Mouse (Mus musculus): ENCODE results near the gene Sertad2. TPM values are rescaled to one million over a fixed set of nuclear protein-coding genes. Genes with fewer than 3 reads are reported as not detected.

Sertad2 gene
- polyA plus RNA-seq, 1 experiment from 2014 or later: 40.5 TPM

DNA sequence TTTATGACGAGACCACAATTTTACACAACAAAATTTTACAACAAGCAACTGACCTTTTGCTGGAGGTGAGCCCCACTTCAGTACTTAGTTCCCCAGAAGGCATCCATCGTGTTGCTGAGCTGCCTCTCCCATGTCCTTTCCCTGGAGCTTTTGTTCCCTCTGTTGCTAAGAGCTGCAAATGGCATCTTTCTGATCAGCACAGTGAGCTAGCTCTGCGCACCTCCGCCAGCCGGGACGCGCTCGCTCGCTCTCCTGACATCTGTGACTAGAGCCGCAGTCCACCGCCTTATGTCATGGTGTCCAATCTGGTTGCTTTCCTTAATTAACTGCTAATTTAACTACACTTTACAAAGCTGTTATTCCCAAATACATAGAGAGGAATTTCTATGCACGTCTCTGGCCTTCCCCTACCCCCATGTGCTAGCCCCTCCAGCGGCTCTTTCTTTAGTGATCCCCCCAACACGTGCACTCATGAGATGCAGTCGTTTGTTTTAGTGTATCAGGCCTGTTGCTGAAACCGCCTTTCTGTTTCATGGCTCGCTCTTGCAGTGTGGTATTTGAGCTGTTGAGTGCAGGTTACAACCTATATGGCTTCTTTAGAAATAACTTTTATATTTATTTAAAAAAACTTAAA lies 107.1 kb downstream of the Sertad2 start:
- Histone ChIP-seq H3K4me2 (no peak overlapping the region), H3K36me3 (peaks cover 22% of the 10 kb centered on the region), H3K9me3 (no peaks in the 10 kb centered on the region), H3K4me1 (peaks cover 71% of the 10 kb centered on the region), H3K9ac (no peak overlapping the region), H3K27me3 (no peaks in the 10 kb centered on the region), H3K27ac (no peak overlapping the region), H3K4me3 (no peak overlapping the region)
- no peak for ATAC-seq (ENCODE audit: insufficient number of reproducible peaks, insufficient read depth, low FRiP score, low TSS enrichment, low read depth)
- WGBS: 77% methylated on average over 17 of the region's 17 CpGs

DNA sequence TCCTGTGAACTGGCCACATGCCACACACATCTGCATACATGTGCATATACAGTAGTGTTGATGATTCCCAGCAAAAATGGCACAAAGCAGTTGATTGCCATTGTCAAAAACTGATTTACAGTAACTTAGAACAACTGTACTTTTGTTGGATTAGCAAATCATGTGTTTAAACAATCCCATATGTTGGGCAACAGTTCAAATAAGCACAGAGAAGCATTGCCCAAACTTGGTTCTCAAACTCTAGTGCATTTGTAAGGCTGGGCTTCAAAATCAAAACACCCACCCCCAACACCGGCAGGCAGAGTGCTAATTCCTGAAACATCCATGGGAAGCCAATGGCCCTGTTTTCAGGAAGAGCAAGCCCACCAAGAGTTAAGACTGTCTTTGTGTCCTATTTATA lies 108.1 kb downstream of the Sertad2 start:
- Histone ChIP-seq H3K9me3 (no peaks in the 10 kb centered on the region), H3K4me1 (peaks cover 72% of the 10 kb centered on the region), H3K9ac (no peak overlapping the region), H3K4me2 (peak overlapping the region; percentile 20; the same call in 1 of the 2 replicates), H3K27me3 (no peaks in the 10 kb centered on the region), H3K4me3 (no peak overlapping the region), H3K27ac (peak overlapping the region; percentile 76), H3K36me3 (peaks cover 22% of the 10 kb centered on the region)
- no peak for ATAC-seq (ENCODE audit: insufficient number of reproducible peaks, insufficient read depth, low FRiP score, low TSS enrichment, low read depth)
- 35% methylated on average over 1 of the region's 1 CpGs for WGBS

DNA sequence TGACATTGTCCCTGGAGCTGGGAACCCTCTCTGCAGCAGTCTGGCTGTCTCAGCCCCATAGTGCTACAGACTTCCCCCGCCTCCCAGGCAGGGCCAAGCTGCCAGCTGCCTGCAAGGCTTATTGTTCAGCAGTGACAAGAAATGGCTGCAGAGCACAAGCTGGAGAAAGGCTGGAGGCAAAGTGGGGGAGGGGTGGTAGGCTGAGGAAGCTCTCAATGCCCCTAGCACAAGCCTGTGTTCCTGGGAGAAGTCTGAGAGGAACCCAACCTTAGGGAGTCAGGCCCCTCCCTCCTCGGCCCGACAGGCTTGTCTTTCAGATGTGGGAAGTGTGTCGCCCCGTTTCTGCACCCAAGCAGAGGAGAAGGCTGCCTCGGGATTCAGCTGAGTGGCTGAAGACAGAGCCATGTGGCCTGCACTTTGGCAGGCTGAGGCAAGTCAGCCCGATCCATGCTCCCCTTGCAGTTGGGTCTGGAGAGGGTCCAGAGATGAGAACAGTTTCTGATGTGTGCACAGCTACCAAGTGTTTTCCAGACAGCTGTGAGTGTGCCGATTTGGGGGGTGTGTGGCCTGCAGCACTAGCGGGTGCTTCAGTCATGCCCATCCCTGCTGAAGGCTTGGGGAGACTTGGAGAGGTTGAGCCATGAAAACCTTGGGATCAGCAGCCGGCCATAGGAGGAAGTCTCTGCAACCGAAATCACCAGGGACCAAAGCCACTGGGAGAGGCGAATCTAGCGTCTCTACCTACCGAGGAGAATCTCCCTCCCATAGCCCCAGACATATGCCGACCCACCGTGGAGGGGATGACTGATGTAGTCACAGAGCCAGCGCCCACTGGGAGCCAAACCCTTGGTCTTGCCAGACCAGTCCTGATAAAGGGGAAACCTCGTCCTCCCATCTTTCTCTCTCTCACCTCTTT lies 113.0 kb downstream of the Sertad2 start:
- Histone ChIP-seq H3K9ac (peak overlapping the region; percentile 59), H3K4me3 (peak overlapping the region; percentile 24), H3K36me3 (peaks cover 4% of the 10 kb centered on the region; the same call in 1 of the 2 replicates), H3K4me1 (peaks cover 56% of the 10 kb centered on the region), H3K27me3 (no peaks in the 10 kb centered on the region), H3K9me3 (no peaks in the 10 kb centered on the region), H3K27ac (peak overlapping the region; percentile 55), H3K4me2 (peak overlapping the region; percentile 42)
- peak; percentile 57 for ATAC-seq (ENCODE audit: insufficient number of reproducible peaks, insufficient read depth, low FRiP score, low TSS enrichment, low read depth)
- 12% methylated on average over 18 of the region's 18 CpGs for WGBS

DNA sequence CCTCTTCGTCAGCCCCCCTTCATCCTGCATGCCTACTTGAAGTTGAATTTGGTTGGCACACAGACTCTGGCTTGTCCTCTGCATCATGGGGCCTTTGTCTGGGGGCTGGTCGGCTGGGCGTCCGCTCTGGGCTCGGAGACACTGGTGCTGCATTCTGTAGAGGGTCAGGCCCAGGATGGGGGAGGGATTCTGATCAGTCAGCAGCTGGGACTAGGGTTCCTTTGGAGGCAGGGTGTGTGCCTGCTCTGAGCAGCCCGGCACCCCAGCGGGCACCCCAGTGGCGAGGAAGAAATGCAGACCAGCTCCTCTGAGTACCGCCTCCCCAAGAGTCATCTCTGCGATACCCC lies 113.6 kb downstream of the Sertad2 start:
- Histone ChIP-seq H3K4me2 (peak overlapping the region; percentile 42), H3K9ac (peak overlapping the region; percentile 59), H3K27me3 (no peaks in the 10 kb centered on the region), H3K36me3 (peaks cover 4% of the 10 kb centered on the region; the same call in 1 of the 2 replicates), H3K27ac (peak overlapping the region; percentile 55), H3K4me1 (peaks cover 50% of the 10 kb centered on the region), H3K9me3 (no peaks in the 10 kb centered on the region), H3K4me3 (peak overlapping the region; percentile 24)
- no peak; the same call in 1 of the 2 replicates for ATAC-seq (ENCODE audit: insufficient number of reproducible peaks, insufficient read depth, low FRiP score, low TSS enrichment, low read depth)
- WGBS: 14% methylated on average over 10 of the region's 10 CpGs

DNA sequence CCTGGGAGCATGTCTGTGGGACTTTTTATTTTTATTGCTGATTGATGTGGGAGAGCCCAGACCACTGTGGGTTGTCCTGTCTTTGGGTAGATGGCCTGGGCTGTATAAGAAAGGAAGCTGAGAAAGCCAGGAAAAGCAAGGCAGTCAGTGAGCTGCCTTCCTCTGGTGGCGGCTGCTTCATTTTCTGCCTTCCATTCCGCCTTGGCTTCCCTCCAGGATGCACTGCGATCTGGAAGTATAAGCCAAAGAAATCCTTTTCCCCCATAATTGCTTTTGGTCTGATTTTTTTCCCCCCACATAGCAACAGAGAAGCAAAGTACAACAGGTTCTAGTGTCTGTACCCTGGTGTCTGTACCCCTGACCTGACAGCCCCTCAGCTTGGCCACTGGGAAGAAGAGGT lies 116.0 kb downstream of the Sertad2 start:
- no peak overlapping the region for H3K9ac ChIP-seq
- H3K4me1 ChIP-seq: peaks cover 43% of the 10 kb centered on the region
- no peak overlapping the region for H3K4me3 ChIP-seq
- no peaks in the 10 kb centered on the region for H3K36me3 ChIP-seq
- no peaks in the 10 kb centered on the region for H3K27me3 ChIP-seq
- H3K9me3 ChIP-seq: no peaks in the 10 kb centered on the region
- H3K27ac ChIP-seq: peak overlapping the region; percentile 40; the same call in 1 of the 2 replicates
- no peak overlapping the region for H3K4me2 ChIP-seq
- ATAC-seq (ENCODE audit: insufficient number of reproducible peaks, insufficient read depth, low FRiP score, low TSS enrichment, low read depth): no peak
- 51% methylated on average over 3 of the region's 3 CpGs for WGBS

DNA sequence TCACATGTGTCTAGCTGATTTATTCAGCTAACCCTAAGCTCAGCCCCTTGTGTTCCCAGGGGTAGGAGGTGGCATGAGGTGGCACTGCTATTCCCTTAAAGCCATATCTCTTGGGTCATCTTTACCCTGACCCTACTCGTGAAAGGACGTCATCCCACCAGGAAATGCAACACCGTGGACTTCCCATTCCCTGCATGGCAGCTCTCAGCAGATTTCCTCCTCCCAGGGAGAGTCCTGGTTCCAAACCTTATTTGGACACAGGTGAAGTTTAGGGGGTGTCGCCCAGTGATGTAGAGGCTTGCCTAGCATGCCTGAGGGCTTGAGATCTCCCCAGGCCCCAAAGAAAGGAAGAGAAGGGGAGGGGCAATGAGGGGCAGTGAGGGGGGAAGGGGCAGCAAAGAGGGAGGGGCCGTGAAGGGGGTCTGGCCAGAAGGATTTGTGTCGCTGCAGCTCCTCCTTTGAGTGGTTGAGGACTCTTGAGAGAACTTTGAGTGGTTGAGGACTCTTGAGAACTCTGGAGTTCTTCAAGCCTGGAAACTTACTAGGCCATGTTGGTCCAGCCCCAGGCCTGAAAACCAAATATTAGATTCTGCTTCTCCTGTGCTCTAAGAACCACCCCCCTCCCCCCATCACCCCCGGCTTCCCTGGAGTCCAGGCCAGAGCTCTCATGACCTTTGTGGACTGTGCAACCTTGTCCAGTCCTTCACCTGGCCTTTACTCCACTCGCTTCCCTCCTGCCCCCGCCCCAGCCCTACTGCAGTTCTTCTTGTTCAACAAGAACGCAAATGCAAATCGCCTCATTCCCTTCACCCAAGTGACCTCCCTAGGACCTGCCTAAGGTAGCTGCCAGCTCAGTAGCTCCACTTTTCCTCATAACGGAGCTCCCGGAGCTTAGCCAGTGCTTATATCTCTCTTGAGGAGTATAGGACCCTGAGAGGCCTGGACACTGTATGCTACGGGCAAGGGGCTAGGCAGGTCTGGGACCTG lies 117.4 kb downstream of the Sertad2 start:
- Histone ChIP-seq H3K4me2 (no peak overlapping the region), H3K27me3 (no peaks in the 10 kb centered on the region), H3K27ac (no peak overlapping the region), H3K36me3 (no peaks in the 10 kb centered on the region), H3K4me1 (peaks cover 35% of the 10 kb centered on the region), H3K9me3 (no peaks in the 10 kb centered on the region), H3K9ac (no peak overlapping the region), H3K4me3 (no peak overlapping the region)
- no peak for ATAC-seq (ENCODE audit: insufficient number of reproducible peaks, insufficient read depth, low FRiP score, low TSS enrichment, low read depth)
- 76% methylated on average over 14 of the region's 14 CpGs for WGBS

DNA sequence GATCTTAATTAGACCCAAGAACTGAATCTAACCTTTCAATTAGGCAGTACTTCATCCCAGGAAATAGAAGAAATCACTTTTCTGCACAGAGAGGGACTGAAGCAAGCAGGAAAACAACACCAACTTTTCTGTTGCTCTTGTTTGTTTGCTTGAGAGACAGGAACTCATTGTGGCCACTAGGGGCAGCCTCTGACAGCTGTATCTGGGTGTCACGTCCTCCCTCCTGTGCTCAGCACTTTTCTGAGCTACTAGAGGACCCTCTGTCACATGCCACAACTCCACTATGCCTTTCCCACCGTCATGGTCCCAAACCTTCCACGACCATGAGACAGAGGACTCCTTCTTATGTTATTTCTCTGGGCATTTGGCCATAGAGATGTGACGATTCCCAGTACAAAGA lies 118.6 kb downstream of the Sertad2 start:
- Histone ChIP-seq H3K9me3 (no peaks in the 10 kb centered on the region), H3K27me3 (no peaks in the 10 kb centered on the region), H3K36me3 (no peaks in the 10 kb centered on the region), H3K27ac (no peak overlapping the region), H3K4me2 (no peak overlapping the region), H3K4me3 (no peak overlapping the region), H3K9ac (no peak overlapping the region), H3K4me1 (peaks cover 22% of the 10 kb centered on the region)
- WGBS: 40% methylated on average over 4 of the region's 4 CpGs
- no peak for ATAC-seq (ENCODE audit: insufficient number of reproducible peaks, insufficient read depth, low FRiP score, low TSS enrichment, low read depth)

DNA sequence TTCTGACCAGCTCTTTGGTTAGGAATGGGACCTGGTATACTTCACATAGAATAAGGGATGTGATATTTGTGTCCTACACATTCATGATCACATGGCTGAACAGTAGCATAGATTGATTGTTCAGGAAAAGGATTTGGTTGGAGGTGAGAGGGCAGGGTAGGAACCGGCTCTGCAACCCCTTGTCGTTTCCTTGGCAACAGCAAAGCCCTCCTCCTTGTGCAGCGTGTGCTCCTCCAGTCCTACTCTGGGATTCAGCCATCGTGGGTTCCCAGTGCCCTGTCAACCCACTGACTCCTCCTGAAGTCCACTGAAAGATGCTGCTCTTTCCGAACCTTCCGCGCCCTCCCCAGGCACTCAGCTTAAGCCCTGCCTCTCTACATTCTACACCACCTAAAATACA lies 119.8 kb downstream of the Sertad2 start:
- Histone ChIP-seq H3K9ac (no peak overlapping the region), H3K4me1 (peaks cover 13% of the 10 kb centered on the region; the same call in 1 of the 2 replicates), H3K36me3 (no peaks in the 10 kb centered on the region), H3K27me3 (no peaks in the 10 kb centered on the region), H3K4me3 (no peak overlapping the region), H3K4me2 (no peak overlapping the region), H3K27ac (no peak overlapping the region), H3K9me3 (no peaks in the 10 kb centered on the region)
- WGBS: 51% methylated on average over 7 of the region's 7 CpGs
- no peak for ATAC-seq (ENCODE audit: insufficient number of reproducible peaks, insufficient read depth, low FRiP score, low TSS enrichment, low read depth)

DNA sequence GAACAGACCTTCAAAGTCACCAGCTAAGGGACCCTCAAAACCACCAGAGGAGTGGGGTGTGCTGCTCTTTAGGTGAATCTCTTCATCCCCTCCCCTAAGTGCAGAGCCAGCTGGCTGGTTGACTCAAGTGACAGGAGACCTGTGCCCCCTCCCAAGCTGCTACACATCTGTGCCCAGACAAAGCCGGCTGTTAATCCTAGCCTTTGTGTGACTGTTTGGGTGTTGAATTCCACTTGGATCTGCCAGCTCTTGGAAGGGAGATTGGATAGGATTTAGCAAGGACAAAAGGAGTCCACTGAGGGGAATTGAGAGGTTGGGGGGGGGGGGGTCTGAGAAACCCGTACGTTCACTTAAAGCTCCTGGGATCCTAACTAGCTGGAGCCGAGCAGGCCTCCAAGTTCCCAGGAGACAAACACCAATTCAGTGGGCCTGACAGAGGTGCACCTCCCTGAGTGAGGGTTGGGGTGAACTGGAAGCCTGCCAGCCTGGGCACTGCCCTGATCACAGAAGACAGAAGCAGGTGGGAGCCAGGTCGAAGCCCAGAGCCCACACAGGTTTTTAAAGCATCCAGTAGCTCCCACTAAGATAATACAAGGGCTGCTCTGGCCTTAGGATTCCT lies 120.6 kb downstream of the Sertad2 start:
- H3K36me3 ChIP-seq: no peaks in the 10 kb centered on the region
- H3K27me3 ChIP-seq: no peaks in the 10 kb centered on the region
- H3K4me1 ChIP-seq: peaks cover 9% of the 10 kb centered on the region; the same call in 1 of the 2 replicates
- ATAC-seq (ENCODE audit: insufficient number of reproducible peaks, insufficient read depth, low FRiP score, low TSS enrichment, low read depth): no peak
- no peaks in the 10 kb centered on the region for H3K9me3 ChIP-seq
- no peak overlapping the region for H3K4me3 ChIP-seq
- H3K9ac ChIP-seq: no peak overlapping the region
- H3K4me2 ChIP-seq: no peak overlapping the region
- WGBS: 50% methylated on average over 5 of the region's 5 CpGs
- H3K27ac ChIP-seq: no peak overlapping the region

DNA sequence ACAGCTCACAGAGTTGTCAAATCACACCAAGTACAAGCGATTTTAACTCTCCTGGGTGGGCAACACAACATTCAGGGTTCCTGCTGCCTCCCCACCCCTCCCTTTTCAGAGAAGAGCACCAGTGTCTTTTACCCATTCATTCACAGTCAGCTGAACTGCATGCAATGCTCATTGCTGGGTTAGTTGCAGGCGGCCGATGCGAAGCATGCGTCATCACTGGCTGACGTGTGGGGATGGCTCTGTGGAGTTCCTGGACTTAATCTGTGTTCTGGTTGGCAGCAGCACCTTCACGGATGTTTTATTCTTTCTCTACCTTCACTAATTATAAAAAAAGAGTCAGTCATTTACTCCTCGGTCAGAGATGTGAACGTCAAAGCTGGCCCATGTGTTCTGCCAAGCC lies 121.8 kb downstream of the Sertad2 start:
- no peaks in the 10 kb centered on the region for H3K9me3 ChIP-seq
- H3K27ac ChIP-seq: no peak overlapping the region
- H3K36me3 ChIP-seq: no peaks in the 10 kb centered on the region
- peaks cover 3% of the 10 kb centered on the region; the same call in 1 of the 2 replicates for H3K4me1 ChIP-seq
- ATAC-seq (ENCODE audit: insufficient number of reproducible peaks, insufficient read depth, low FRiP score, low TSS enrichment, low read depth): no peak
- H3K27me3 ChIP-seq: no peaks in the 10 kb centered on the region
- H3K9ac ChIP-seq: no peak overlapping the region
- no peak overlapping the region for H3K4me2 ChIP-seq
- 70% methylated on average over 9 of the region's 9 CpGs for WGBS
- no peak overlapping the region for H3K4me3 ChIP-seq
